Mouse (Mus musculus) bone marrow macrophage, adult 2 months (primary cell): ENCODE results near the gene Aldh5a1.

Experiments
- CTCF ChIP-seq: IDR thresholded peaks from 2 replicates; pipeline ENCODE4 v1.5.1; 2012; ENCODE audit warnings: low read depth, mild to moderate bottlenecking, low read length, moderate library complexity
- POLR2A ChIP-seq: IDR thresholded peaks from 2 replicates; pipeline ENCODE4 v1.6.1; 2012; ENCODE audit warnings: mild to moderate bottlenecking, low read depth, low read length, borderline replicate concordance

GRCm38 (mm10) chr13:24867789-24868188, 69.7 kb downstream of the Aldh5a1 start:
- TF ChIP-seq POLR2A, result no peak
- no peak for TF ChIP-seq CTCF
